Mouse (Mus musculus): ENCODE data around the gene Lrrfip1. TPM values are rescaled to one million over a fixed set of nuclear protein-coding genes. Genes with fewer than 3 reads are reported as not detected.

Gene Lrrfip1
- total RNA-seq, 2 experiments from 2014 or later, result 71.4 to 75.1 TPM

GRCm38 (mm10) chr1:91031547-91031946 lies 33.0 kb downstream of the Lrrfip1 start:
- TF ChIP-seq CTCF (IDR thresholded peaks at IDR 0.05), result no peak
- Histone ChIP-seq H3K4me3 (no peak overlapping the region), H3K27ac (no peak overlapping the region)
- DNase-seq (ENCODE audit: extremely low spot score in 1 of 2, low spot score in 2 of 2), result no peak
- intact Hi-C loops (cut with DNase I), result no loop called here

- no peak overlapping the region for H3K4me3 ChIP-seq
- TF ChIP-seq CTCF (IDR thresholded peaks at IDR 0.05), result no peak
- intact Hi-C loops (cut with DNase I), result no loop called here
Observed at GRCm38 (mm10) chr1:91032393-91032971, 33.9 kb downstream of the Lrrfip1 start.

GRCm38 (mm10) chr1:91034547-91034946 lies 36.0 kb downstream of the Lrrfip1 start:
- Histone ChIP-seq H3K4me3 (no peak overlapping the region), H3K27ac (no peak overlapping the region)
- no peak for TF ChIP-seq CTCF (IDR thresholded peaks at IDR 0.05)
- intact Hi-C loops (cut with DNase I), result no loop called here
- DNase-seq (ENCODE audit: extremely low spot score in 1 of 2, low spot score in 2 of 2), result no peak

More at GRCm38 (mm10) chr1:91032393-91032971, 33.9 kb downstream of the Lrrfip1 start:
- no peak for DNase-seq (ENCODE audit: extremely low spot score in 1 of 2, low spot score in 2 of 2)
- H3K27ac ChIP-seq, result no peak overlapping the region

- H3K4me3 ChIP-seq, result no peak overlapping the region
- H3K27ac ChIP-seq, result no peak overlapping the region
- no peak for DNase-seq (ENCODE audit: extremely low spot score in 1 of 2, low spot score in 2 of 2)
- intact Hi-C loops (cut with DNase I), result loop anchor here (5.0 kb wide), 2 partner anchors 62 to 63 kb away; no protein-coding TSS in a partner anchor
- no peak for TF ChIP-seq CTCF (IDR thresholded peaks at IDR 0.05)
Observed at GRCm38 (mm10) chr1:91035266-91035665, 36.7 kb downstream of the Lrrfip1 start.

- Histone ChIP-seq H3K27ac (no peak overlapping the region), H3K4me3 (no peak overlapping the region)
- no peak for TF ChIP-seq CTCF (IDR thresholded peaks at IDR 0.05)
- peak in 1 of 2 experiments; percentile 8 for DNase-seq (ENCODE audit: extremely low spot score in 1 of 2, low spot score in 2 of 2)
- intact Hi-C loops (cut with DNase I), result loop anchor here (5.0 kb wide), 2 partner anchors 60 to 65 kb away; no protein-coding TSS in a partner anchor
Observed at GRCm38 (mm10) chr1:91037213-91037612, 38.7 kb downstream of the Lrrfip1 start.

- intact Hi-C loops (cut with DNase I), result loop anchor here (5.0 kb wide), 2 partner anchors 59 to 66 kb away; no protein-coding TSS in a partner anchor
- TF ChIP-seq CTCF (IDR thresholded peaks at IDR 0.05), result peak; percentile 56
- Histone ChIP-seq H3K27ac (no peak overlapping the region), H3K4me3 (no peak overlapping the region)
- peak; percentile 10 to 26 for DNase-seq (ENCODE audit: extremely low spot score in 1 of 2, low spot score in 2 of 2)
Observed at GRCm38 (mm10) chr1:91038010-91038409, 39.5 kb downstream of the Lrrfip1 start.

GRCm38 (mm10) chr1:91038531-91038930 lies 40.0 kb downstream of the Lrrfip1 start:
- no peak overlapping the region for H3K4me3 ChIP-seq
- TF ChIP-seq CTCF (IDR thresholded peaks at IDR 0.05), result no peak
- peak overlapping the region; percentile 11; the same call in 1 of the 2 replicates for H3K27ac ChIP-seq
- DNase-seq (ENCODE audit: extremely low spot score in 1 of 2, low spot score in 2 of 2), result no peak
- intact Hi-C loops (cut with DNase I), result loop anchor here (5.0 kb wide), 2 partner anchors 59 to 66 kb away; no protein-coding TSS in a partner anchor

- TF ChIP-seq CTCF (IDR thresholded peaks at IDR 0.05), result no peak
- Histone ChIP-seq H3K27ac (no peak overlapping the region), H3K4me3 (no peak overlapping the region)
- intact Hi-C loops (cut with DNase I), result no loop called here
- DNase-seq (ENCODE audit: extremely low spot score in 1 of 2, low spot score in 2 of 2), result no peak
Observed at GRCm38 (mm10) chr1:91041605-91042004, 43.1 kb downstream of the Lrrfip1 start.

GRCm38 (mm10) chr1:91043191-91043590 lies 44.7 kb downstream of the Lrrfip1 start:
- TF ChIP-seq CTCF (IDR thresholded peaks at IDR 0.05), result no peak
- no peak for DNase-seq (ENCODE audit: extremely low spot score in 1 of 2, low spot score in 2 of 2)
- no peak overlapping the region for H3K27ac ChIP-seq
- no peak overlapping the region for H3K4me3 ChIP-seq
- intact Hi-C loops (cut with DNase I), result no loop called here

GRCm38 (mm10) chr1:91044176-91044575 lies 45.6 kb downstream of the Lrrfip1 start:
- no peak for DNase-seq (ENCODE audit: extremely low spot score in 1 of 2, low spot score in 2 of 2)
- intact Hi-C loops (cut with DNase I), result no loop called here
- no peak overlapping the region for H3K4me3 ChIP-seq
- no peak overlapping the region for H3K27ac ChIP-seq
- TF ChIP-seq CTCF (IDR thresholded peaks at IDR 0.05), result no peak

- intact Hi-C loops (cut with DNase I), result no loop called here
- no peak for DNase-seq (ENCODE audit: extremely low spot score in 1 of 2, low spot score in 2 of 2)
- no peak for TF ChIP-seq CTCF (IDR thresholded peaks at IDR 0.05)
- H3K4me3 ChIP-seq, result no peak overlapping the region
- H3K27ac ChIP-seq, result no peak overlapping the region
Observed at GRCm38 (mm10) chr1:91044648-91045047, 46.1 kb downstream of the Lrrfip1 start.

GRCm38 (mm10) chr1:91046237-91046636 lies 47.7 kb downstream of the Lrrfip1 start:
- Histone ChIP-seq H3K27ac (no peak overlapping the region), H3K4me3 (no peak overlapping the region)
- no peak for TF ChIP-seq CTCF (IDR thresholded peaks at IDR 0.05)
- DNase-seq (ENCODE audit: extremely low spot score in 1 of 2, low spot score in 2 of 2), result no peak
- intact Hi-C loops (cut with DNase I), result no loop called here

- intact Hi-C loops (cut with DNase I), result no loop called here
- H3K27ac ChIP-seq, result no peak overlapping the region
- DNase-seq (ENCODE audit: extremely low spot score in 1 of 2, low spot score in 2 of 2), result no peak
- no peak overlapping the region for H3K4me3 ChIP-seq
- no peak for TF ChIP-seq CTCF (IDR thresholded peaks at IDR 0.05)
Observed at GRCm38 (mm10) chr1:91049296-91049695, 50.8 kb downstream of the Lrrfip1 start.
